Mouse (Mus musculus) midbrain, embryonic 16.5 days (tissue): Measurements from ENCODE around the gene Gabrr2. TPM values are rescaled to one million over a fixed set of nuclear protein-coding genes. Genes with fewer than 3 reads are reported as not detected.
"Not testable (repeated sequence)": the region's sequence is repeated elsewhere in the genome, so short reads cannot be mapped to it uniquely, and the experiment has no call there.

ENCODE experiments used
- ATAC-seq: fragments of 200-750 bp; cut with Nextera tagmentation; 2 replicates; pipeline ENCODE4 v1.8.0; 2017; ENCODE audit warnings: moderate TSS enrichment
- H3K27ac ChIP-seq: fragments of 300-500 bp; sonication (generic); 2 replicates; pipeline ENCODE4 v1.5.1; 2014; ENCODE audit warnings: mild to moderate bottlenecking, low read length, mixed read lengths
- H3K27me3 ChIP-seq: fragments of 300-500 bp; sonication (generic); 2 replicates; pipeline ENCODE4 v1.6.1; 2014; ENCODE audit warnings: low read depth, low read length, mixed read lengths; ENCODE audit not compliant: control insufficient read depth, insufficient read depth
- H3K36me3 ChIP-seq: fragments of 300-500 bp; sonication (generic); 2 replicates; pipeline ENCODE4 v1.6.1; 2014; ENCODE audit warnings: mild to moderate bottlenecking, low read length, moderate library complexity, mixed read lengths; ENCODE audit not compliant: control insufficient read depth, insufficient read depth
- H3K4me1 ChIP-seq: fragments of 300-500 bp; sonication (generic); 2 replicates; pipeline ENCODE4 v1.6.1; 2014; ENCODE audit warnings: mild to moderate bottlenecking, low read length, mixed read lengths; ENCODE audit not compliant: control insufficient read depth, insufficient read depth
- H3K4me2 ChIP-seq: fragments of 300-500 bp; sonication (generic); 2 replicates; pipeline ENCODE4 v1.6.1; 2014; ENCODE audit warnings: mild to moderate bottlenecking, low read length, mixed read lengths
- H3K4me3 ChIP-seq: fragments of 300-500 bp; sonication (generic); 2 replicates; pipeline ENCODE4 v1.5.1; 2014; ENCODE audit warnings: low read depth, mild to moderate bottlenecking, low read length, moderate library complexity, mixed read lengths
- H3K9ac ChIP-seq: fragments of 300-500 bp; sonication (generic); 2 replicates; pipeline ENCODE4 v1.6.1; 2014; ENCODE audit warnings: low read depth, low read length, mixed read lengths
- H3K9me3 ChIP-seq: fragments of 300-500 bp; sonication (generic); replicated peaks from 2 replicates; pipeline ENCODE4 v1.6.1; 2014; ENCODE audit warnings: mild to moderate bottlenecking, low read length, mixed read lengths; ENCODE audit not compliant: control insufficient read depth, poor library complexity, severe bottlenecking
- WGBS: fragments of 180-500 bp; shearing (Covaris S2); extraction: QIAGEN DNeasy Blood & Tissue Kit; methylation state at CpG from one replicate; pipeline ENCODE4 v1.1.7; 2014; 5-methylcytosine and 5-hydroxymethylcytosine counted together
- polyA plus RNA-seq: library from polyadenylated mRNA; unstranded; fragments of >200 nt; fragmentation: Nextera tagmentation; extraction: Ambion mirVana; gene quantifications from 2 replicates; pipeline ENCODE4 v1.2.1, GENCODE M21; 2015

The Gabrr2 gene
- polyA plus RNA-seq, 1 experiment from 2014 or later: 0.34 TPM

DNA sequence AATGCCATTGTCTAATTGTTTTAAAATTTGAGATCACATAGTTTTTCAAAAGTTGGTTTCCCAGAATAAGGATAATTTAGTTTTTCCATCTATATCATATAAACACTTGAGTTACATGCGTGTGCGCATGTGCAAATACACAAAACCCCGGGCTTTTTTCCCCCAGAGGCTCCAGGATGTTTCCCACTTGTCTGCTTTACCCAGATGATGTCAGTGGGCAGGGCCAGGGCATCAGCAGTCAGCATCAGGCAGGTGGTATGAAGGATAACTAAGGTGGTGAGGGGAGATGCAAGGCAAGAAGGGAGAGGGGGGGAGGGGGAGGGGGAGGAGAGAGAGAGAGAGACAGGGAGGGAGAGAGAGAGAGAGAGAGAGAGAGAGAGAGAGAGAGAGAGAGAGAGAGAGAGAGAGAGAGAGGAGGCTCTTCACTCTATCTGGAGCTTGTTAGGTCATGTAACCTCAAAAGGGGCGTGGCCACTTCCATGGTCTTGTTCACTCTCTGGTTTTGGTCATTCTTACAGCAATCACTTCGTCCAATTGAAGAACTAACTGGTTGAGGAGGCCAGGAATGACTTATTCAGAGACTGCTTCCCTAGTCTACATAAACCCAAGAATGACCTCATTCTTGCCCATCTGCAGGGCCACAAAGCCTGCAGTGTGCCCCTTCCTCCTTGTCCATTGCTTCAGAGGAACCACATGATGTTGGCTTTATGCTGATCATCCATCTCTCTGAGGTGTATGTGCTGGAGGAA lies 13.2 kb downstream of the Gabrr2 start:
- ATAC-seq: no peak

DNA sequence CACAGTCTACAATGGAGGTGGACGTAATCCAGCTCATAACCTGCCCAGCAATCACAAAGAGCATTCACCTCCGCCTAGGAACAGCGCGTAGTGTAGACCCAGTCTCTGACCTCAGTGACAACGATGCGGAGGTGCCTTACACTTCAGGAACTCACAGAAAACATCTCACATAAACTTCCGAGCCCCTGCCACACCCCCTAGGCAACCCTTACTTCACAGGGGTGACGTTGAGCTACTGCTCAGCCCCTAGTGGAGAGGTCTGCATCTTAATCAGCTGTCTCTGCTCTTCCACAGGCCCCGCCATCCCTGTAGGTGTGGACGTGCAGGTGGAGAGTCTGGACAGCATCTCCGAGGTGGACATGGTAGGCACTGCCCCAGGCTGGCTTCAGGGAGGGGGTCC lies 14.4 kb downstream of the Gabrr2 start:
- no peaks in the 10 kb centered on the region for H3K9me3 ChIP-seq
- no peak overlapping the region for H3K27ac ChIP-seq
- H3K27me3 ChIP-seq: no peaks in the 10 kb centered on the region
- H3K4me1 ChIP-seq: no peaks in the 10 kb centered on the region
- H3K36me3 ChIP-seq: no peaks in the 10 kb centered on the region
- 83% methylated on average over 11 of the region's 11 CpGs for WGBS
- no peak overlapping the region for H3K9ac ChIP-seq
- H3K4me2 ChIP-seq: no peak overlapping the region
- H3K4me3 ChIP-seq: no peak overlapping the region
- no peak for ATAC-seq

More for the DNA sequence above, 13.2 kb downstream of the Gabrr2 start:
- H3K4me3 ChIP-seq: no peak overlapping the region
- H3K4me2 ChIP-seq: no peak overlapping the region
- no peaks in the 10 kb centered on the region for H3K27me3 ChIP-seq
- no peak overlapping the region for H3K9ac ChIP-seq
- H3K36me3 ChIP-seq: no peaks in the 10 kb centered on the region
- H3K9me3 ChIP-seq: no peaks in the 10 kb centered on the region
- 85% methylated on average over 5 of the region's 5 CpGs for WGBS
- no peak overlapping the region for H3K27ac ChIP-seq
- no peaks in the 10 kb centered on the region for H3K4me1 ChIP-seq

DNA sequence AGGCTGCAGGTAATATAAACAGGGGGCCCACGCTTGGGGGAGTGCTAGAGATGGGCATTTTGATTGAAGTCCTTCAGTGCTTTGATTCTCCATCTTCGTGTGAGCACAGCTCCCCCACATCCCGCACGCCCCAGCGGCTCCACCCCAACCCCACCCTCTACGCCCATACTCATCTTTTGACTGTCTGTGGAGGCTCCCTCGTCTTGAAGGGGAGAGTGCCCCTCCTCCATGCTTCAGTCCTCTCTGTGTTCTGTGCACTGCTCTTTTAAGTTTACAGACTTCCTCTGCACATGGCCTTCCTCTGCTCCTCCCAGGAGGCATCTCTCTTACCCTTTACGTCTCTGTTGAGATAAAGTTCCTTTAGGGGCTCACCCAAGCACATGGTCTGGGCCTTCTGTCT lies 14.9 kb downstream of the Gabrr2 start:
- ATAC-seq: no peak
- Histone ChIP-seq H3K9me3 (no peaks in the 10 kb centered on the region), H3K4me2 (no peak overlapping the region), H3K36me3 (no peaks in the 10 kb centered on the region), H3K27ac (no peak overlapping the region), H3K27me3 (no peaks in the 10 kb centered on the region), H3K4me3 (no peak overlapping the region), H3K4me1 (no peaks in the 10 kb centered on the region), H3K9ac (no peak overlapping the region)
- WGBS: 51% methylated on average over 8 of the region's 8 CpGs

DNA sequence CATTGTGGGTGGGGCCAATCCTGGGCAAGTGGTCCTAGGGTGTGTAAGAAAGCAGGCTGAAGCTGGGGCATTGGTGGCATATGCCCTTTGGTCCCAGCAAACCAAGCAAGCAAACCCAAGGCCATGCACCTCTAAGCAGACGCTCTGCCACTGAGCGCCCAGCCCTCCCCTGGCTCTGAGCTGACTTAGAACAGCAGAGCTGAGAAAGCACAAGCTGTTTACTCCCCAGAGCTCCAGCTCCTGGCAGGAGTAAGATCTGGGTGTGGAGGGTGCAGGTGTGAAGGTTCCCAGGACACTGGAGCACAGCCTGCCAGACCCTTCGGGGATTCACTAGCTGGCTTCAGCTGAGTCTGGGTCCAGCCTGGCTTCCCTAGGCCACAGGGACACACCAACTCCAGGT lies 15.7 kb downstream of the Gabrr2 start:
- no peaks in the 10 kb centered on the region for H3K36me3 ChIP-seq
- no peaks in the 10 kb centered on the region for H3K27me3 ChIP-seq
- H3K9ac ChIP-seq: no peak overlapping the region
- no peak for ATAC-seq
- no peaks in the 10 kb centered on the region for H3K4me1 ChIP-seq
- H3K4me3 ChIP-seq: no peak overlapping the region
- 91% methylated on average over 3 of the region's 3 CpGs for WGBS
- no peak overlapping the region for H3K27ac ChIP-seq
- H3K9me3 ChIP-seq: no peaks in the 10 kb centered on the region
- no peak overlapping the region for H3K4me2 ChIP-seq

DNA sequence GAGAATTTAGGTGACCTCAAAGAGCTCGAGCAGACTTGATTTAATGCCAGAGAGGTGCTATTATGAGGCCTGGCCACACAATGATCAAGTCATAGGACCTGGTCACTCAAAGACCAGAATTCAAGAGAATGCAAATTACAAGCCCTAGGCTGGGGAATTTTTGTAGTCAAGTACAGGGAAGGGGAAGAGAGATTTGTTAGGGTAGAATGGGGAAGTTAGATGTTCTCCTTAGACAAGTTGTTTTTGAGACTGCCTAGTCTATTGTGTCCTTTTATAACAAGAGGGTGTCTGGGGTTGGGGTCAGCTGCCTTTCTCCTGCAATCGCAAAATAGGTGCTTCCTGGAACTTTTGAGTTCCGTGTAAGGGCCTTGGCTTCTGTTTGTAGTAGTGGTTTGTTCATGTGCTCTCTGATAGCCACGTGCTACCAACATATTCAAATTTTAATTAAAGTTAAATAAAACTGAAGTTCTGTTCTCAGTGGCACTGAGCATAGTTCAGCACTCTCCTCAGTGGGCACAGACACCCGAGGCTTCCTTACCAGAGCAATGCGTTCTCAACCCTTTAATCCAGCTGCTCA lies 36.4 kb downstream of the Gabrr2 start:
- H3K9me3 ChIP-seq: no peaks in the 10 kb centered on the region
- no peaks in the 10 kb centered on the region for H3K27me3 ChIP-seq
- ATAC-seq: no peak
- H3K4me2 ChIP-seq: no peak overlapping the region
- no peak overlapping the region for H3K9ac ChIP-seq
- no peak overlapping the region for H3K27ac ChIP-seq
- H3K4me3 ChIP-seq: no peak overlapping the region
- 84% methylated on average over 6 of the region's 6 CpGs for WGBS
- no peaks in the 10 kb centered on the region for H3K4me1 ChIP-seq
- no peaks in the 10 kb centered on the region for H3K36me3 ChIP-seq

DNA sequence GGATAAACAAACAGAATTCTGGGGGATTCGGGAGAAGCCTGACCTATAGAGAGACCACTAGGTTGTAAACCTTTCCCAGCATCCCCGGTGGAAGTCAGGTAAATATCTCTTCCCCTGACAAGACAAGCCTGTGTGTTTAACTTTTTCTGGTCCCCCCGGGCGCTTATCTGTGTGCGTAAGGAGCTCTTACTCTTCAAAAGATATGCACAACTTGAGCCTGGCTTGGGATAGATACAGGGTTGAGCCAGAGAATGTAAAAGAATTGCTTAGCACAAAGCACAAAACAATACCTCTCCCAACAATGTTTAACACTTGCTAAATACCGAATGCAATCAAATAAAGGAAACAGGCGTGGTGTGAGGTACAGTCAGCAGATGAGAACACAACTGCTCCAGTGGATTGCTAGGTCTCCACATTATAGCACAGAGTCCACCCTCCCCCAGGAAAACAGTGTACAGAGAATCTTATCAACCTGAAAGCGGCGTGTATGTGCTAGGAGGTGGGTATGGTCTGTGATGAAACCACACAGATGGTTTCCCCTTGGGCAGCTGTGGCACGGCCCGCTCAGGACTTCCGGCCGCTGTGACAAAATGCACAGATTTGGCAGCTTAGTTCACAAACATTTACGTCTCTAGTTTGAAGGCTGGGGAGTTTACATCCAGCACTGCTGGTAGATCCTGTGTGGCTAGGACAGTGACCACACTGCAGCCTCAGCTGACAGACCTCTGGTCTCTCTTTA lies 47.1 kb downstream of the Gabrr2 start:
- no peaks in the 10 kb centered on the region for H3K4me1 ChIP-seq

DNA sequence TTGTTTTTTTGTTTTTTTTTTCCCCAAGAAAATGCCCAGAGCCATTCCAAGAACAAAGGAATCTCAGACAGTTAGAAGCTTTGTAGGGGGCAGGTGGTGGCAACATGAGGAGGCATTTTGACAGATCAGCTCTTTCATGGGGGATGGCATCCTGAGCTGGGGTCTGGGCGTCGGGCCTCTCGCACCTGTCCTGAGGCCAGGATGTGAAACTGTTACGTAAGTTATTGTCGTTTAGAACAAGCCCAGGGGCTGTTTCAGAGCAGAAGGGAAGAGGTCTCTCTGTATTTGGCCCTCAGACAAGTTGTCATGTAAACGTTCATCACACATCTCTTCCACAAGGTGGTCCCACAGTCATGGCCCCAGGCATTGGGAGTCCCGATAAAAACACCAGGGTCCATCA lies 48.0 kb downstream of the Gabrr2 start:
- H3K27ac ChIP-seq: no peak overlapping the region
- H3K9ac ChIP-seq: no peak overlapping the region
- no peaks in the 10 kb centered on the region for H3K4me1 ChIP-seq
- H3K4me3 ChIP-seq: no peak overlapping the region
- no peaks in the 10 kb centered on the region for H3K9me3 ChIP-seq
- no peak for ATAC-seq
- no peaks in the 10 kb centered on the region for H3K36me3 ChIP-seq
- no peak overlapping the region for H3K4me2 ChIP-seq
- no peaks in the 10 kb centered on the region for H3K27me3 ChIP-seq
- 84% methylated on average over 7 of the region's 7 CpGs for WGBS

More for the DNA sequence above, 47.1 kb downstream of the Gabrr2 start:
- no peak overlapping the region for H3K4me2 ChIP-seq
- no peak overlapping the region for H3K9ac ChIP-seq
- H3K27ac ChIP-seq: no peak overlapping the region
- H3K4me3 ChIP-seq: no peak overlapping the region
- H3K27me3 ChIP-seq: no peaks in the 10 kb centered on the region
- no peak for ATAC-seq
- no peaks in the 10 kb centered on the region for H3K36me3 ChIP-seq
- 88% methylated on average over 14 of the region's 14 CpGs for WGBS
- H3K9me3 ChIP-seq: no peaks in the 10 kb centered on the region

DNA sequence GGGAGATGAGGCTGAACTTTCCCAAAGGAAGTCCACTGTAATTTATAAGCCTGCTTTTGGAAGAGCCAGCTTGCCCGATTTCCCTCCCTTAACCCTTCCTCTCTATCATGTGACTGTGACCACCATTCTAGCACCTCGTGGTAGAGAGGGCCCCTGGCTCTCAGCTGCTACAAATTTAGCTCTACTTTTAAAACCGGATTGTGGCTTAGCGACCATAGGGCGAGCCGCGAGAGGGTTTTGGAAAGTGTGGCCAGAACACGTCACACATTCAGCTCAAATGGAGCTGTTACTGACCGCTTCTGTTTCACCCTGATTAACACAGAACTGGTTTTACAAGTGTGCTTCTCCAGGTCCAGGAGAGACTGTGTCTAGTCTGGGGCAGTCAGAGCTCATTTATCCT lies 48.6 kb downstream of the Gabrr2 start:
- H3K9me3 ChIP-seq: no peaks in the 10 kb centered on the region
- H3K4me1 ChIP-seq: no peaks in the 10 kb centered on the region
- no peaks in the 10 kb centered on the region for H3K27me3 ChIP-seq
- H3K36me3 ChIP-seq: no peaks in the 10 kb centered on the region
- 91% methylated on average over 9 of the region's 9 CpGs for WGBS
- H3K9ac ChIP-seq: no peak overlapping the region
- no peak overlapping the region for H3K4me3 ChIP-seq
- no peak overlapping the region for H3K27ac ChIP-seq
- ATAC-seq: no peak
- no peak overlapping the region for H3K4me2 ChIP-seq

DNA sequence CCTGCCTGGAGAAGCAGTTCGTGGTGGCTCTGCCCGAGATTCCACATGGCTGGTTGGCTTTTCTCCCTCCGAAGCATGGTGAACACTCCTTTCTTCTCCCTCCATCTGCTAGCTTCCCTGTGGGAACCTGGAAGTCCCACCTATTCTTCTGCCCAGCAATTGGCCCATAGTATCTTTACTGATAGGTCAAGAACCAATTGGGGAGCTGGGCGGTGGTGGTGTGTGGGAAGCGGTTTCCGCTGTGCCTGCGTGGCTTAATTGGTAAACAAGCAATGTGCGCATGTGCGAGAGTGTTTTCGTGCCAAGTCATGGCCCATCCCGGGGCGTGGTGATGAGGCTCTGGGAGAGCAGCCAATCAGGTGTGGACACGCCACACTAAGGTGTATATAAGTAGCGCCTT lies 50.1 kb downstream of the Gabrr2 start:
- not testable (repeated sequence) for H3K4me3 ChIP-seq, ATAC-seq, H3K36me3 ChIP-seq, H3K27me3 ChIP-seq, H3K9ac ChIP-seq, H3K4me1 ChIP-seq, H3K4me2 ChIP-seq, H3K27ac ChIP-seq, H3K9me3 ChIP-seq
- 97% methylated on average over 10 of the region's 14 CpGs for WGBS
